Mouse (Mus musculus) limb, embryonic 10.5 days (tissue): Measurements from ENCODE around the gene Pde4d. TPM values are rescaled to one million over a fixed set of nuclear protein-coding genes. Genes with fewer than 3 reads are reported as not detected.

Experiments
- DNase-seq: peaks from one replicate; pipeline ENCODE4 v3.0.0-alpha.2; 2017; ENCODE audit warnings: low spot score
- H3K27ac ChIP-seq: fragments of 300-500 bp; sonication (generic); 2 replicates; pipeline ENCODE4 v1.5.1; 2016; ENCODE audit warnings: mild to moderate bottlenecking
- H3K27me3 ChIP-seq: fragments of 300-500 bp; sonication (generic); 2 replicates; pipeline ENCODE4 v1.6.1; 2016; ENCODE audit warnings: low read depth, mild to moderate bottlenecking; ENCODE audit not compliant: poor library complexity, severe bottlenecking
- H3K36me3 ChIP-seq: fragments of 300-500 bp; sonication (generic); 2 replicates; pipeline ENCODE4 v1.6.1; 2016; ENCODE audit warnings: mild to moderate bottlenecking, moderate library complexity
- H3K4me1 ChIP-seq: fragments of 300-500 bp; sonication (generic); 2 replicates; pipeline ENCODE4 v1.6.1; 2016
- H3K4me3 ChIP-seq: fragments of 300-500 bp; sonication (generic); 2 replicates; pipeline ENCODE4 v1.5.1; 2016; ENCODE audit warnings: mild to moderate bottlenecking, moderate library complexity
- H3K9me3 ChIP-seq: fragments of 300-500 bp; sonication (generic); replicated peaks from 2 replicates; pipeline ENCODE4 v1.6.1; 2016; ENCODE audit warnings: mild to moderate bottlenecking
- WGBS: fragments of 180-500 bp; shearing (Covaris S2); methylation state at CpG from one replicate; pipeline ENCODE4 v1.1.7; 2016; 5-methylcytosine and 5-hydroxymethylcytosine counted together
- polyA plus RNA-seq: library from polyadenylated mRNA; unstranded; fragments of >200 nt; fragmentation: Nextera tagmentation; extraction: Ambion mirVana; gene quantifications from 2 replicates; pipeline ENCODE4 v1.2.1, GENCODE M21; 2016

The Pde4d gene
- polyA plus RNA-seq, 1 experiment from 2014 or later: 24.3 TPM

GRCm38 (mm10) chr13:108626166-108626565 is 176.4 kb downstream of the Pde4d start:
- H3K27me3 ChIP-seq: no peaks in the 10 kb centered on the region
- H3K36me3 ChIP-seq: no peaks in the 10 kb centered on the region
- H3K9me3 ChIP-seq: no peaks in the 10 kb centered on the region
- H3K27ac ChIP-seq: no peak overlapping the region
- no peak overlapping the region for H3K4me3 ChIP-seq
- no peaks in the 10 kb centered on the region for H3K4me1 ChIP-seq
- WGBS: 92% methylated on average over 3 of the region's 3 CpGs
- DNase-seq: no peak

DNA sequence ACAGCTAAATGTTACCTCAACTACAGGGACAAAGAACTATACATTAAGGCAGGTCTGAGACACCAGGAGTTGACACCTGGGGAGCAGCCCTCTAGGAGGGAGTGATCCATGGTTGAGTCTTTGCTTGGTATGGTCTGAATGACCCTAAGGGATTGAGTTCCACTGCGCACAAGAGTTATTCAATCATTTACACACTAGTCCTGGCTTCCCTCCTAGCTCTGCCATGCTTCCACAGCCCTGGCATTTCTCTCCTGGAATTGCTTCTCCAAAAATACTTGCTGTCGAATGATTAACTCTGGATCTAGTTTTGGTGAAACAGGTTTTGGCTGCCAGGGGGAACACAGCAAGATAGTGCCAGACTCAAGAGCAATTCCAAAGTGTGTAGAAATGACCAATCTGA is 178.8 kb downstream of the Pde4d start:
- no peaks in the 10 kb centered on the region for H3K27me3 ChIP-seq
- no peaks in the 10 kb centered on the region for H3K36me3 ChIP-seq
- H3K9me3 ChIP-seq: no peaks in the 10 kb centered on the region
- DNase-seq: no peak
- 93% methylated on average over 2 of the region's 2 CpGs for WGBS
- no peak overlapping the region for H3K27ac ChIP-seq
- no peaks in the 10 kb centered on the region for H3K4me1 ChIP-seq
- H3K4me3 ChIP-seq: no peak overlapping the region

DNA sequence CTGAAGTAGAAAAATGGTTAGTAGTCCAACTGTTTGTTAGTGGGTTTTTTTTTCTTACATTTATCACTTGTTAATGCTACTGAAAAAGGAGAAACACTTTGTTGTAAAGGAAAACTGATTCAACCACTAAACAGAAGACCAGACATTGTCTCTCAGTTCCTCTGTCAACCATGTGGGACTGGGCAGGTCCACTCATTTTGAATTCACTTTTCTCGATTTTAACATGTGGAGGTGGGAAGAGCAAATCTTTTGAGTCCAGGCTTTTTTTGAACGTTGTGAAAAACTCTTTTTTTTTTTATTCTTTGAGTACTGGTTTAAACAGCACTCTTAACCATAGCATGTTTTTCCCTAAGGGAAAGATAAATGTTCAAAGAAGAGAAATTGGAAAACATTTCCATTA is 180.8 kb downstream of the Pde4d start:
- Histone ChIP-seq H3K9me3 (no peaks in the 10 kb centered on the region), H3K4me1 (no peaks in the 10 kb centered on the region), H3K36me3 (no peaks in the 10 kb centered on the region), H3K27me3 (no peaks in the 10 kb centered on the region), H3K4me3 (no peak overlapping the region), H3K27ac (no peak overlapping the region)
- no peak for DNase-seq
- WGBS: 82% methylated on average over 2 of the region's 2 CpGs

DNA sequence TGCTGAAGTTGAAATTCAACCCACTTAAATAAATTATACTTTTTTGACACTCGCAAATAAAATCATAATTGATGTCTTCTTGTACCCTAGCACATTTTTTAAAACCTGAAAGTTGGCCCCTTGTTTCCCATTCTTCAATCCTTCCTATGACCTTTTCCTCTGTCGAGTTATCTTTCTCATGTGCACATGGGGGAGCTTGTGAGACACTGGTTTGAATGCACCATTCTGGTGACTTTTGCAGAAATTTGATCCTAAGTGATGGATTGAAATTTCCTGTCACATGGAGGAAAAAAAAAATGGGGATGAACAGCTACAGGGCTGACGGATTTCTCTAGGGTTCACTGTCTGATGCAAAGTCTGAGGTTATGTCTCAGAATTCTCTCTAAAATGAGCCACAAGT is 181.5 kb downstream of the Pde4d start:
- no peak overlapping the region for H3K27ac ChIP-seq
- no peaks in the 10 kb centered on the region for H3K4me1 ChIP-seq
- no peak for DNase-seq
- WGBS: 74% methylated on average over 3 of the region's 3 CpGs
- no peaks in the 10 kb centered on the region for H3K36me3 ChIP-seq
- no peak overlapping the region for H3K4me3 ChIP-seq
- no peaks in the 10 kb centered on the region for H3K9me3 ChIP-seq
- no peaks in the 10 kb centered on the region for H3K27me3 ChIP-seq

DNA sequence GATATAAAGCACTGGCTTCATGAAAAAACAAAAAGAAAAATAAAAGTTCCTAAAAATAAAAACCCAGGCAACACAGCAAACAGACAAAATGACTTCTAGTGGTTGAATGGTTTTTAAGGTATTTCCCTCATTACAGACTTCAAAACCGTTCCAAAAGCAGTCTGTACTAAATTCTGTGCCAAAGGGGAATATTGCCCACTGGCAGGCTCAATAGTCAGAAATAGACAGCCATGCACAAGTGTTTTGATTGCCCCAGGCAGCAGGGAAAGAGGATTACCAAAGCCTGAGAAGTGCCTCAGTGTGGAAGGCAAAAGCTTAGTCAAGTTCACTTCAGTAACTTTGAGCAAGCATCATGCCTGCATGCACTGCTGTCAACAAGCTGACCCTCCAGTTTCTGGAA is 186.8 kb downstream of the Pde4d start:
- Histone ChIP-seq H3K27me3 (no peaks in the 10 kb centered on the region), H3K4me1 (no peaks in the 10 kb centered on the region), H3K27ac (no peak overlapping the region), H3K36me3 (no peaks in the 10 kb centered on the region), H3K9me3 (no peaks in the 10 kb centered on the region), H3K4me3 (no peak overlapping the region)
- 77% methylated on average over 1 of the region's 1 CpGs for WGBS
- DNase-seq: no peak

GRCm38 (mm10) chr13:108642259-108642658 is 192.5 kb downstream of the Pde4d start:
- H3K9me3 ChIP-seq: no peaks in the 10 kb centered on the region
- WGBS: 89% methylated on average over 5 of the region's 5 CpGs

GRCm38 (mm10) chr13:108646801-108647200 is 197.1 kb downstream of the Pde4d start:
- no peaks in the 10 kb centered on the region for H3K36me3 ChIP-seq
- WGBS: 89% methylated on average over 6 of the region's 6 CpGs
- H3K4me3 ChIP-seq: no peak overlapping the region
- H3K27me3 ChIP-seq: no peaks in the 10 kb centered on the region
- no peak for DNase-seq
- no peak overlapping the region for H3K27ac ChIP-seq
- no peaks in the 10 kb centered on the region for H3K9me3 ChIP-seq
- no peaks in the 10 kb centered on the region; the same call in 1 of the 2 replicates for H3K4me1 ChIP-seq

More at GRCm38 (mm10) chr13:108642259-108642658, 192.5 kb downstream of the Pde4d start:
- H3K27ac ChIP-seq: no peak overlapping the region
- DNase-seq: no peak
- no peaks in the 10 kb centered on the region for H3K4me1 ChIP-seq
- no peaks in the 10 kb centered on the region for H3K36me3 ChIP-seq
- no peak overlapping the region for H3K4me3 ChIP-seq
- no peaks in the 10 kb centered on the region for H3K27me3 ChIP-seq

DNA sequence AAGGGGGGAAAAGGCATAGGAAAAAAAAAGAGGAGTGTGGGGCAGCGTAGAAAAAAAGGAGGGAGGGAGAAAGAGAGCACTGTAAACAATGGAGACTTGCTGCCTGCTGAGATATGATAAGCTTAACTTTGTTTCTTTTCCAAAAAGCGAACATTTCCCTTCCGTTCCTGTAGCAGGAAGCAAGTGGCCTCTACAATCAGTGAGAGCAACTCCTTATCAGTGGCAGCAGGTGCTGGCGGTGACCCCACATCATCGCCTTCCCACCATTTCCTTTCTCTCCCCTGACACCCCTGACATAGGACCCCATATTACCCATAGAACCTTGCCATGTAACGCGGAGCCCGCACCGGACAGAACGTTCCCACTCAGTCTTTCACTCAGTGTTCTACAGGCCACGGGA is 197.5 kb downstream of the Pde4d start:
- H3K4me1 ChIP-seq: no peaks in the 10 kb centered on the region; the same call in 1 of the 2 replicates
- H3K27me3 ChIP-seq: no peaks in the 10 kb centered on the region
- no peaks in the 10 kb centered on the region for H3K9me3 ChIP-seq
- 90% methylated on average over 11 of the region's 11 CpGs for WGBS
- no peak for DNase-seq
- no peak overlapping the region for H3K4me3 ChIP-seq
- no peak overlapping the region for H3K27ac ChIP-seq
- no peaks in the 10 kb centered on the region for H3K36me3 ChIP-seq

- Histone ChIP-seq H3K27ac (no peak overlapping the region), H3K27me3 (no peaks in the 10 kb centered on the region), H3K36me3 (no peaks in the 10 kb centered on the region), H3K4me1 (no peaks in the 10 kb centered on the region; the same call in 1 of the 2 replicates), H3K9me3 (no peaks in the 10 kb centered on the region), H3K4me3 (no peak overlapping the region)
- DNase-seq: no peak
- 82% methylated on average over 10 of the region's 10 CpGs for WGBS
Measured at GRCm38 (mm10) chr13:108654026-108654723, 204.4 kb downstream of the Pde4d start.

DNA sequence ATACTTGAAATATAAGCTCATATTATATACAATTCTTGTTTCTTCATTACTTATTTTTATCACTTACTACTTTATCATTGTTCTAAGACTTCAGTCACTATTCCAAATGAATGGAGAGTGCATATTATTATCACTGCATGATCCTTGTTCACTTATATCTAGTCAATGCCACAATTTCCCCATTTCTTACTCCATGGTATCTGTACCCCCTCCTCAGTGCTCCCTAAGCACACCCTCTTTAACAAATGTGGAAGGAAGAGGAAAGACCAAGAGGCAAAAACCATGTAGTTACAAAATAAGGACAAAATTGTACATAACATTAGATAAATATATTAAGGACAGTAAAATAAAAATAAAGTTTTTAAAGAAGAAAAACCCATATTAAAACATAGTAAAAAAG is 216.8 kb downstream of the Pde4d start:
- Histone ChIP-seq H3K27ac (no peak overlapping the region), H3K36me3 (no peaks in the 10 kb centered on the region), H3K4me3 (no peak overlapping the region), H3K27me3 (no peaks in the 10 kb centered on the region), H3K9me3 (no peaks in the 10 kb centered on the region), H3K4me1 (no peaks in the 10 kb centered on the region)
- DNase-seq: no peak

DNA sequence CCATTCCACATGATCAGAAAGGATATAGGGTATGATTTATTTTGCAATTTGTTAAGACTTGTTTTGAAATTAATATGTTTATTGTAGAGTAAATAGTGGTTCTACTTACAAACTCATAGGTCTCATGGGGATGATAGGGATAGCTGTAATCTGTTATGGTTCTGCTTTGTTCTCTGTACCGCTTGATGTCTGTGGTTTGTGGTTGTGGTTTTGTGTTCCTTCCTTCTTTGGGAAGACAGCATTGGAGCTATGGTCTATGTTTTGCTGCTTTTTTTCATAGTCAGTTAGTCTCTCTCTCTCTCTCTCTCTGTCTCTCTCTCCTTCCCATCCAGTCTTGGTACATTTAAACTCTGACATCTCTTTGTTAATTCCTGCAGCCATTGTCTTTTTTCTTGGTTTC is 217.3 kb downstream of the Pde4d start:
- H3K9me3 ChIP-seq: no peaks in the 10 kb centered on the region
- no peaks in the 10 kb centered on the region for H3K4me1 ChIP-seq
- H3K27me3 ChIP-seq: no peaks in the 10 kb centered on the region
- H3K27ac ChIP-seq: no peak overlapping the region
- DNase-seq: no peak
- 95% methylated on average over 1 of the region's 1 CpGs for WGBS
- no peak overlapping the region for H3K4me3 ChIP-seq
- H3K36me3 ChIP-seq: no peaks in the 10 kb centered on the region

DNA sequence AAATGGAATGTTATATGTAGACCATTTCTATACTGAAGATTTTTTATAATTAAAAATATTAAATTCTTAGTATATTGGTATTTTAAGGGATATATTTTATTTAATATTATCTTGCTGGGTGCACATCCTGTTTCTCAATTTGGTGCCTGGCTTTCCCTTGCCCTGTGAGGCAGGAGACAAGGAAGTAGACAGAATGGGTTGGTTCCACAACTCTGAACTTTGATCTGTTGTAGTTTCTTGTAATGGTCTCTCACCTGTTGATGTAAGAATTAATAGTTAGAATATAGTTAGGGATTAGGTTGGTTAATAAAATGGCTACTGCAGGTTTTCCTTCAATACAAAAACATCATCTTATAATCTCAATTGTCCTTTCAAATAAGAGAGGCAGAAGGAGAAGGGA is 227.3 kb downstream of the Pde4d start:
- H3K36me3 ChIP-seq: no peaks in the 10 kb centered on the region
- no peaks in the 10 kb centered on the region for H3K9me3 ChIP-seq
- DNase-seq: no peak
- no peaks in the 10 kb centered on the region for H3K27me3 ChIP-seq
- H3K4me3 ChIP-seq: no peak overlapping the region
- no peaks in the 10 kb centered on the region for H3K4me1 ChIP-seq
- no peak overlapping the region for H3K27ac ChIP-seq

GRCm38 (mm10) chr13:108683018-108683417 is 233.3 kb downstream of the Pde4d start:
- Histone ChIP-seq H3K27me3 (no peaks in the 10 kb centered on the region), H3K4me3 (no peak overlapping the region), H3K27ac (no peak overlapping the region), H3K36me3 (no peaks in the 10 kb centered on the region), H3K9me3 (no peaks in the 10 kb centered on the region), H3K4me1 (no peaks in the 10 kb centered on the region)
- DNase-seq: no peak
- 96% methylated on average over 4 of the region's 4 CpGs for WGBS

DNA sequence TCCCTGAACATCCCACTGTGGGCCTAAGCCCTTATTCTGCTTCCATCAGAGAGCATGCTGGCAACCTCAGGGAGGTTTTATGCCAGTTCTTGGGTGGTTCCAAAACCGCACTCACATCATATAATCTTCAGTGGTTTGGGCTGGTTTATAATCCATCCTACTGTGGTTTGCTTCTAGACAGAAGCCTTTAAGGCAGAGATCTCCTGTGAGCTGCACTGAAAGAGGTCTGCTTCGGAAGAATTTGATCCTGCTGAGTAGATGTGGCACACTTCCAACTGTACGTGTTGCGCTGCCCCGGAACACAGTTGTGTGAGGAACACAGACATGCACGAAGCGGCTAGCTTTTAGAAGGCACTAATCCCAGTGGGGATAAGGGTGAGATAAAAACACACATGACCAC is 236.1 kb downstream of the Pde4d start:
- H3K27ac ChIP-seq: no peak overlapping the region
- H3K9me3 ChIP-seq: no peaks in the 10 kb centered on the region
- no peaks in the 10 kb centered on the region for H3K4me1 ChIP-seq
- DNase-seq: no peak
- 94% methylated on average over 7 of the region's 7 CpGs for whole genome bisulfite sequencing
- H3K4me3 ChIP-seq: no peak overlapping the region
- no peaks in the 10 kb centered on the region for H3K36me3 ChIP-seq
- H3K27me3 ChIP-seq: no peaks in the 10 kb centered on the region
